Mouse (Mus musculus): ENCODE results near the gene Ncstn.

- no peak for TF ChIP-seq POLR2A (IDR thresholded peaks at IDR 0.05; ENCODE audit: low read depth, low read length)
- no peak for TF ChIP-seq CTCF (conservative IDR thresholded peaks at IDR 0.05; ENCODE audit: insufficient read depth, insufficient read length, low read depth, low read length)
Measured at GRCm38 (mm10) chr1:172016660-172017516, 65.7 kb downstream of the Ncstn start.
